Mouse (Mus musculus) liver, postnatal 0 days (tissue): ENCODE results near the gene Ercc5. TPM values are rescaled to one million over a fixed set of nuclear protein-coding genes. Genes with fewer than 3 reads are reported as not detected.

ENCODE experiments used
- ATAC-seq: fragments of 200-750 bp; cut with Nextera tagmentation; 2 replicates; pipeline ENCODE4 v1.8.0; 2017; ENCODE audit warnings: mild to moderate bottlenecking, moderate library complexity
- DNase-seq: peaks from one replicate; pipeline ENCODE4 v3.0.0-alpha.2; 2016
- H3K27ac ChIP-seq: fragments of 300-500 bp; sonication (generic); 2 replicates; pipeline ENCODE4 v1.5.1; 2014; ENCODE audit warnings: antibody characterized with exemption, moderate library complexity, mild to moderate bottlenecking, low read depth
- H3K27me3 ChIP-seq: fragments of 300-500 bp; sonication (generic); 2 replicates; pipeline ENCODE4 v1.6.1; 2014; ENCODE audit warnings: low read length, control low read depth, mixed read lengths; ENCODE audit not compliant: insufficient read depth
- H3K36me3 ChIP-seq: fragments of 300-500 bp; sonication (generic); replicated peaks from 2 replicates; pipeline ENCODE4 v1.6.1; 2014; ENCODE audit warnings: mild to moderate bottlenecking, control low read depth, low read length, moderate library complexity, mixed read lengths; ENCODE audit not compliant: insufficient read depth
- H3K4me1 ChIP-seq: fragments of 300-500 bp; sonication (generic); 2 replicates; pipeline ENCODE4 v1.6.1; 2014; ENCODE audit warnings: antibody characterized with exemption, mild to moderate bottlenecking, control low read depth; ENCODE audit not compliant: insufficient read depth
- H3K4me2 ChIP-seq: fragments of 300-500 bp; sonication (generic); 2 replicates; pipeline ENCODE4 v1.6.1; 2014; ENCODE audit warnings: low read depth, mild to moderate bottlenecking, low read length, moderate library complexity, mixed read lengths
- H3K4me3 ChIP-seq: fragments of 300-500 bp; sonication (generic); 2 replicates; pipeline ENCODE4 v1.5.1; 2014; ENCODE audit warnings: low read depth, low read length
- H3K9ac ChIP-seq: fragments of 300-500 bp; sonication (generic); replicated peaks from 2 replicates; pipeline ENCODE4 v1.6.1; 2014; ENCODE audit warnings: mild to moderate bottlenecking, moderate library complexity
- H3K9me3 ChIP-seq: fragments of 300-500 bp; sonication (generic); 2 replicates; pipeline ENCODE4 v1.6.1; 2016; ENCODE audit warnings: mild to moderate bottlenecking, control low read depth, low read length, mixed read lengths
- CTCF ChIP-seq: sonication (generic); IDR thresholded peaks from 2 replicates; pipeline ENCODE4 v1.5.1; 2016; ENCODE audit warnings: antibody characterized with exemption, low read depth
- EP300 ChIP-seq: IDR thresholded peaks from 2 replicates; pipeline ENCODE4 v1.6.1; 2016; ENCODE audit warnings: antibody characterized with exemption, low read depth, mild to moderate bottlenecking
- WGBS: fragments of 180-500 bp; shearing (Covaris S2); extraction: QIAGEN DNeasy Blood & Tissue Kit; methylation state at CpG from one replicate; pipeline ENCODE4 v1.1.7; 2014; ENCODE audit not compliant: insufficient replicate concordance; 5-methylcytosine and 5-hydroxymethylcytosine counted together
- polyA plus RNA-seq: library from polyadenylated mRNA; unstranded; fragments of >200 nt; fragmentation: Nextera tagmentation; extraction: Ambion mirVana; gene quantifications from 2 replicates; pipeline ENCODE4 v1.2.1, GENCODE M21; 2015

Ercc5 gene
- polyA plus RNA-seq, 1 experiment from 2014 or later, result 3.9 TPM

- H3K4me3 ChIP-seq, result peak within 1 kb of the TSS; percentile 61
- peak within 1 kb of the TSS; percentile 69 for H3K9ac ChIP-seq
- no peaks in the 10 kb centered on the region for H3K9me3 ChIP-seq
- peaks cover 7% of the 10 kb centered on the region for H3K36me3 ChIP-seq
- ATAC-seq (peak; percentile 96), DNase-seq (peak; percentile 83)
- H3K4me2 ChIP-seq, result peak within 1 kb of the TSS; percentile 81
- WGBS, result under 1% methylated on average over 39 of the region's 39 CpGs
- TF ChIP-seq CTCF (no peak), EP300 (peak; percentile 40)
- H3K4me1 ChIP-seq, result peaks cover 6% of the 10 kb centered on the region; the same call in 1 of the 2 replicates
- no peaks in the 10 kb centered on the region for H3K27me3 ChIP-seq
- H3K27ac ChIP-seq, result peak within 1 kb of the TSS; percentile 73
Measured at GRCm38 (mm10) chr1:44118239-44119054, 29.1 kb upstream of the Ercc5 start, which contains the start of the genes Kdelc1 and Bivm. Gene Kdelc1, minus strand, starts transcription at chr1:44118808. Gene Bivm, plus strand, starts transcription at chr1:44118957.

- Histone ChIP-seq H3K9me3 (no peaks in the 10 kb centered on the region), H3K27me3 (no peaks in the 10 kb centered on the region), H3K36me3 (peaks cover 2% of the 10 kb centered on the region; the same call in 1 of the 2 replicates), H3K27ac (peak overlapping the region; percentile 73), H3K4me2 (peak overlapping the region; percentile 81), H3K4me3 (peak overlapping the region; percentile 61), H3K9ac (peak overlapping the region; percentile 69), H3K4me1 (peaks cover 6% of the 10 kb centered on the region; the same call in 1 of the 2 replicates)
- peak; percentile 82 for DNase-seq
- ATAC-seq, result peak; percentile 85
- TF ChIP-seq EP300, result no peak
- peak; percentile 73 for TF ChIP-seq CTCF
- under 1% methylated on average over 42 of the region's 43 CpGs for WGBS
Measured at GRCm38 (mm10) chr1:44119201-44120073, 28.1 kb upstream of the Ercc5 start.

GRCm38 (mm10) chr1:44120074-44120406 is 27.5 kb upstream of the Ercc5 start:
- Histone ChIP-seq H3K9ac (peak overlapping the region; percentile 69), H3K27ac (peak overlapping the region; percentile 73), H3K27me3 (no peaks in the 10 kb centered on the region), H3K36me3 (peaks cover 2% of the 10 kb centered on the region; the same call in 1 of the 2 replicates), H3K4me3 (peak overlapping the region; percentile 61), H3K4me1 (peaks cover 6% of the 10 kb centered on the region; the same call in 1 of the 2 replicates), H3K4me2 (peak overlapping the region; percentile 81), H3K9me3 (no peaks in the 10 kb centered on the region)
- TF ChIP-seq EP300 (no peak), CTCF (no peak)
- 16% methylated on average over 6 of the region's 6 CpGs for WGBS
- ATAC-seq (no peak), DNase-seq (no peak)

GRCm38 (mm10) chr1:44122256-44122655 is 25.3 kb upstream of the Ercc5 start:
- TF ChIP-seq CTCF (no peak), EP300 (no peak)
- no peak overlapping the region for H3K27ac ChIP-seq
- no peak overlapping the region for H3K4me2 ChIP-seq
- H3K4me1 ChIP-seq, result peaks cover 6% of the 10 kb centered on the region; the same call in 1 of the 2 replicates
- 36% methylated on average over 3 of the region's 3 CpGs for WGBS
- no peak overlapping the region for H3K9ac ChIP-seq
- no peak overlapping the region for H3K4me3 ChIP-seq
- peaks cover 3% of the 10 kb centered on the region; the same call in 1 of the 2 replicates for H3K36me3 ChIP-seq
- H3K27me3 ChIP-seq, result no peaks in the 10 kb centered on the region
- DNase-seq, result no peak
- ATAC-seq, result no peak
- no peaks in the 10 kb centered on the region for H3K9me3 ChIP-seq

- no peak overlapping the region for H3K9ac ChIP-seq
- TF ChIP-seq EP300 (no peak), CTCF (no peak)
- no peak overlapping the region for H3K27ac ChIP-seq
- DNase-seq (no peak), ATAC-seq (no peak)
- no peaks in the 10 kb centered on the region for H3K27me3 ChIP-seq
- no peak overlapping the region for H3K4me3 ChIP-seq
- peaks cover 6% of the 10 kb centered on the region; the same call in 1 of the 2 replicates for H3K36me3 ChIP-seq
- no peaks in the 10 kb centered on the region for H3K9me3 ChIP-seq
- peaks cover 4% of the 10 kb centered on the region; the same call in 1 of the 2 replicates for H3K4me1 ChIP-seq
- 81% methylated on average over 4 of the region's 4 CpGs for WGBS
- no peak overlapping the region for H3K4me2 ChIP-seq
Measured at GRCm38 (mm10) chr1:44125590-44125989, 22.0 kb upstream of the Ercc5 start.
